Mouse (Mus musculus): ENCODE results near the gene Gm20517.

GRCm38 (mm10) chr17:47710036-47710435 lies 98.6 kb downstream of the Gm20517 start:
- TF ChIP-seq MAFK (IDR thresholded peaks at IDR 0.05; ENCODE audit: insufficient read depth, low read depth, low read length), result no peak
- no peak for TF ChIP-seq ZNF384 (IDR thresholded peaks at IDR 0.05; ENCODE audit: low read depth, low read length)
